Mouse (Mus musculus): Measurements from ENCODE around the gene Il11ra1. TPM values are rescaled to one million over a fixed set of nuclear protein-coding genes. Genes with fewer than 3 reads are reported as not detected.
"Not testable (repeated sequence)": the region's sequence is repeated elsewhere in the genome, so short reads cannot be mapped to it uniquely, and the experiment has no call there.

The Il11ra1 gene
- 10 to 100 TPM in 1 of 3 experiments, 1 to 10 TPM in 2; 4.0 to 13.8 (median 7.7) TPM for polyA plus RNA-seq (2017; shearing (Covaris generic))

DNA sequence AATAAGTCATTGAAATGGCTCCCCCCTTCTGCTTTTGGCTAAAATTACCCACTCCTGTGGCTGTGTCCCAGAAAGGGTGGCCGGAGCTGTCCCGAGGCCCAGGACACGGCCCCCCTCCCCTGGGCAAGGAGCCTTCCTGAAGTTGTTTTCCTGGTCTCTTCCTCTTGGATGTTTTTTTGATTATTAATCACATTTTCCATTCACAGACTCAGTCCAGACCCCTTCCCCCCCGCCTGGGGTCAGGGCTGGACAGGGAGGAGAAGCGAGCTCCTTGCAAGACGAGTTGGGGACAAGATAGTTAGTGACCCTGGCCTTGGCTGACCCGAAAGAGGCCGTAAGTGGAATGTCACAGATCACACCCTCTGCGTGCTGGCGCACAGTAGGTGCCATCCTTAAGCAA, at the start of gene Il11ra1:
Il11ra1 (plus strand) TSS at position 207 of the 400 bp plus-strand sequence.
- ATAC-seq = not testable (repeated sequence)

DNA sequence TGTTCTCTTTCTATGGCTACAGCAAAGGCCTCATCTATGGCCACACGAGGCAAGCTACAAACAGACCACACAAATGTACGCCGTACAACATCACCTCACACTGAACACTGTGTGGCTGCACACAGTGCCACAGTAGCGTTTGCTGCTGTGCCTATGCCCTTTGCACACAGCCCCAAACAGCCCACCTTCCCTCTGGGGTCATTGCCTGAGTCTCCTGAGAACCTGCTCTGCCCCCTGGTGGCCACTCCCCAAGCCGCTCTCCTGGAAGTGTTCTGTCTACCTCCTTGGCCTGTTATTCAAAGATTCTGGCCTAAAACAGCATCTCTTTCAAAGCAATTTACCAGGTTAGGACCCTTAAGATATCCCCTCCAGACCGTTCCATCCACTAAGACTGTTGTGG, 46.5 kb upstream of the Il11ra1 start:
- no peak for ATAC-seq

DNA sequence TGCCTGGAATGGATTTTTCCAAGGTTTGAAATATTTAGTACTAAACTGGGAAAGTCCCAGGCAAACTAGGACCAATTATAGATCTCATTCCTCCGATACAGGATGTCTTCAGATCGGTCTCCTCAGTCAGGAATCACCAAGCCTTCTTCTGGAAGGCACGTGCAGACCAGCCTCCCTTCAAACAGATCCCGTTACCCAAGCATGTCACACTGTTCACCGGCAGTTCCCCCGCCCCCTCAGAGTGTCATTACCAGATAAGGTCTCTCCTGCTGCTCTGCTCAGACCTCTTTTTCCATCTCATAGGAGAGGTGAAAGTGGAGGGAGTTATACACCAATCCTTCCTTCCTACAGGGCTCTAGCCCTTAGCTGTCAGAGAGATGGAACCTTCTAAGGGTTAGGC, 46.1 kb upstream of the Il11ra1 start:
- no peak for ATAC-seq

GRCm38 (mm10) chr4:41654217-41654616, 45.6 kb upstream of the Il11ra1 start:
- ATAC-seq = no peak

DNA sequence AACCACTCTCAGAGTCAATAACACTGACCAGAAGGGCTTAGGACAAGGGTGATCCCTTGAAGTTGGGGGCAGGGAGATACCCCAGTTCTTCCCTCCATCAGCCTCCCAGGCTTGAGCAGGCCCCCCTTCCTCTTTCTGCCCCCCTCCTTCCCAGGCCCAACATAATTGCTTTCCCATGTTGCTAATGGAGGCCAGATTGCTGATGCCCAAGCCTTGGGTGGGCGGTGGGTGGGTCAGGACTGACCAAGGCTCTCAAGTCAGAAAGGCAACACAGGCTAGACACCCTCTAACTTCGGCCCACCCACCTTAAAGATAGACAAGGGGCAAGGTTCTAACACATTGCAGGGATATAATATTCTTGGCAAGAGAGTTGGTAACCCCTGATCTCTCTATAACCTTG, 44.3 kb upstream of the Il11ra1 start:
- no peak for ATAC-seq

DNA sequence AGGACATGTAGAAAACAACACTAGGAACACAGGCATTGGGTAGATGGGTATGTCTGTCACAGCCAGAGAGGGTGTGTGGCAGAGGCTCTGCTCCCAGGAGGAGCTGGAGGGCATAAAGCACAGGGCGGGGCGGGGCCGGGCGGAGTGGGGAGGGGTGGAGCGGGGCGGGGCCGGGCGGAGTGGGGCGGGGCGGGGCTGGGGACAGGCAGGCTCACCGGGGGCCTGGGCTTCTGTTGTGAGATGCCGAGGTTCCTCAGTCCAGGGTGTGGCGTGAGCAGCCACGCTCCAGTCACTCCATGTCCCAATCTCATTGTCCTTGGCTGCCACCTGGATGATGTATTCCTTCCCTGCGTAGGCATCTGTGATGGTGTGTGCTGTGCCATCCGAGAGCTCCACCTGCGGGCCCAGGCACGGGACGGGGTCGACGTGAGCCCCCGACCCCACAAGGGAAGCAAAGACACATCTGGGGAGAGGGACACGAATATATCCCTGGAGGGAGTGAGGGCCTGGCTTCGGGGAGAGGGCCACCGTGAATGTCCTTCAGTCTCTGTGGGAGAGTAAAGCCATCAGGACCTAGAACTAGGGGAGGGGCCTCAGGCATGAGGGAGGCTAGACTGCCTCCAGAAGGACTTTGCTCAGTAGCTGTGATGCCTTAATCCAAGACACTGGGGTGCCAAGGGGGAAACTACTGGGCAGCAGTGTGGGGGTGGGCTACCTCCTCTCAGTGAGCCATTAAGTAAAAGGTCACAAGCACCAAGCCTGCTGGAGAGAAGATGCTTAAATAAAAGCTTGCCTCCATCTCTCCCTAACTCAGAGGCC, 41.0 kb upstream of the Il11ra1 start:
- ATAC-seq = no peak

GRCm38 (mm10) chr4:41659556-41659955, 40.2 kb upstream of the Il11ra1 start:
- no peak for ATAC-seq

GRCm38 (mm10) chr4:41660851-41661430, 38.8 kb upstream of the Il11ra1 start:
- no peak for ATAC-seq

DNA sequence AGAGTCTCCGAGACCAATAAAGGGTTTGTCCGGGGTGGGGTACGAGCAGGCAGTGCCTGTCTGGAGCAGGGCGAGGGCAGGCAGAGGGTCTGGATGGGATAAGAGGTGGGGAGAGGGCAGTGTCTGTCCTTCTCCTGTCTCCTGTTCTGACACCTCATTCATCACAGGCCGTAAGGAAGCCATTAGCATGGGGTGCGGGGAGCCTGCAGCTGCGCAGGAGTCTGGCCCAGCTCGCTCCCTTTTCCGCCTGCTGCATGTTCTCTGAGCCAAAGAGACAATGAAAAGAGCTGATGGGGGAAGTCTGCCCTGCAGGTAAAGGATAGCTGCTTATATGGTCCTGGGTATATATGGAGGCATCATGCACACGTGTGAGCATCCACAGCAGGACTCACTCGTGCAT, 37.1 kb upstream of the Il11ra1 start:
- no peak for ATAC-seq

DNA sequence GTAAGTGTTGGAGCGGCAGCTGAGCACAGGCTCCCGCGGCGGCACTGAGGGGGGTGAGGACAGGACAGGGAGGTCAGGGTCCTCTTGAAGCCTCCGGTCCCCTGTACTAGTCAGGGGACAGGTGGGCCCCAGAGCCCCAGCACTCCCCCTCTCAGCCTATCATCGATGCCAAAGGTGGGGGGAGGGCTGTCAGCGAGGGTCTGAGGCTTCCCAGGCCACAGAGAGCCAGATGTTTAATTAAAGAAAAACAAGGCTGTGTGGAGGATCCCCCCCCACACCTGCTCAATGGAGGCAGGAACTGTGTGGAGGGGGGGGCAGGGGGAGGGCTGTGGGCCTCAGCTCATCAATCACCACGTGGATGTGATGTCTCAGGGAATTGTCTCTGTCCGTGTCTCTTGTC, 36.2 kb upstream of the Il11ra1 start:
- no peak for ATAC-seq

DNA sequence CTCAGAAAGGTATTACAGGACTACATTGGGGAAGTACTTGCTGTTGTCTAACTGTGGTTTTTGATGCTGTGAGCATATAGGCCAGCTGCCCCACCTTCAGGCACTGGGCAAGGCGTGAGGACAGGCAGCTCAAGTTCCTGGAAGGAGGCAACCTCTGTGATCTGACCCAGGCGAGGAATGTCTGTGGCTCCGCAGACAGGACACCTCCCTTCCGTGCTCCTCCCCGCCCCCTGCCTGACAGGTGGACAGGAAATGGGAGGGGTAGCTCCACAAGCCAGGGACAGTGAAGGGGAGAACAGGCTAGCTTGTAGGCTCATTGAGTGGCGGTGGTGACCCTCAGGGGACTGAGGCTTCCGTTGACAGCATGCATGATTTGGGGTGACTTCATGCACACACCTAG, 35.3 kb upstream of the Il11ra1 start:
- no peak for ATAC-seq

- no peak for ATAC-seq
Measured at GRCm38 (mm10) chr4:41665009-41665675, 34.6 kb upstream of the Il11ra1 start.

DNA sequence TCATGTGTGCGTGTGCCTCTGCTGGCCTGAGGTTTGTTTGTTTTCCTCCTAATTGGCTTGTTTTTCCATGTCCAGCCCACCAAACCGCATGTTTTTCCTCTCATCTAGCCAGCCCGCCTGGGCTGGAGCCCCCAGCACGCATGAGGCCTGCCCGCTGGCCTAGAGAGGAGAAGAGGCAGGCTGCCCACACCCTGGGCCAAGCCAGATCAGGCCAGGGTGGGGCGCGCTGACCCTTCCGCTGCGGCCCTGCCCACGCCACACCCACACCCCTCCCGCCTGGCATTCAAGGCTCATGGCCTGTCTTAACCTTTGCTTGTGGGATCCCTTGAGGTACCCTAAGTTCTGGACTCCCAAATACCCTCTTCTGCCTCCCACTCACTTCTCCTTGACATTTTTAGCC, 33.1 kb upstream of the Il11ra1 start:
- ATAC-seq = no peak

DNA sequence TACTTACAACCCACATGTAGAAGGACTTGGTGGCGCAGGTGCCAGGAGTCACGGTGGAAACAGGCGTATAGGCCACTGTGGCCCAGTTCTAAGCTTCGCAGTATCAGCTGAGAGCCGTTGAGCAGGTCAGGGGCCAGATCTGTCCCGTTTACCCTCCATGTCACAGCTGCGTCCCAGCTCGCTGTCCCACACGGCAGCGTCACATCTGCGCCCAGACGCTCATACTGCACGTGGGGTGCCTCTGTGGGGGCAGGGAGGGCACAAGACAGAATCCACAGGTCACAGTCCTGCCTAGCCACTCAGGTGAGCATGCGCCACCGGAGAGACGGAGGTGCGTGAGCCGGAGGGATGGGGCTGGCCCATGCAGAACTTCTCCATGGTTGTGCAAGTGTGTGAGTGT, 29.0 kb upstream of the Il11ra1 start:
- ATAC-seq = no peak

DNA sequence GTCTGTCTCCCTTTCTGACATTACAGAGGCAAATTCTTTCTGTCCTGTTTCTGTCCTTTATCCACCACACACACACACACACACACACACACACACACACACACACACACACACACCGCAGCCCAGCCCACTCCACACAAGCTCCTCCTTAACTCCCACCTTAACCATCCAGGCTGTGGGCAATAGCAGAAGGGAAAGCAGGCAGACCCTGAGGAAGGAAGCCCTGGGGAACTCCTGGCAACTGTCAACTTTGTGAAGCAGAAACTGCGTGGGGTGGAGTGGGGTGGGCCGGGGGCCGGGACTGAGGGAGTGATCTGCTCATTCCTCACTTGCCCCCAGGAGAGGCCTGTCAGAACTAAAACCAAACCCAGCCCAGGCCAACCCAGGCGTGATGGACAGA, 28.3 kb upstream of the Il11ra1 start:
- ATAC-seq = no peak

DNA sequence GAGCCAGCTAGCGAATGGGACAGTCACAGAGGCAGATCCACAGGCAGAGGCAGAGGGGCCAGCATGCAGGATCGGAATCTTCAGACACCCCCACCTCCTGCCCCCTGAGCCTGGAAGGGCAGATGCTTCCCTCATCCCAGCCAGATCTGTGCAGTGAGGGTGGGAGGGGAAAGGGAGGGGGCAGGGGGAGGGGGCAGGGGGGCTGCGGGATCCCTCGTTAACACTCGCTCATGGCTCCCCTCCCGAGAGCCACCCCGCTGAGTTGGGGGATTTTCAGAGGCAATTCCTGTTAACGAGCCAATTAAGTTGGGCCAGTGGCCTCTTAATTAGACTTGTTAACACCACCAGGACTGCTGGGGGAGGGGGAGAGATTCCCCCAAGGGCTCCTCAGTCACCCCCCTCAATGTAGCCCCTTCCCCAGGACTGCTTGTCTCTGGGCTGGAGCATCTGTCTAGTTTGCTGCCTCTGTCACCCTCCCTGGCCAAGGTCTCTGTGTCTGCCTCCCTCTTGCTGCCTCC, 27.8 kb upstream of the Il11ra1 start:
- ATAC-seq = no peak

- ATAC-seq = no peak
Measured at GRCm38 (mm10) chr4:41672522-41672963, 27.2 kb upstream of the Il11ra1 start.

DNA sequence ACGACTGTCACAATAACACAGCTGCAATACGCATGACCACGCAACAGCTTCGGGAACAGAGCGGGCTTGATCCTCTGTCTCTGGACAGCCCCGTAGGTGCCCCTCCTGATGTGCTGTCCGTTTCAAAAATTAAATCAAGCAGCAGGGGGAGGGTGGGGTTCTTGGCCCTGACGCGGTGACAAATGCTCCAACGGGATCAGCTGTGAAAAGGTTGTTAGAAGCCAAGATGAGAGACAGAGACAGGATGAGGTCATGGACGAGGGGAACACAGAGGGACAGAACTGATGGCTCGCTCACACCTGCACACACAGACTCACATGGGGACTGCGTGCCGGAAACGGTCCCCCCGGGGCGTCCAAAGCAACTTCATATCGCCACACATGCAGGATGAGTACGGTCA, 26.6 kb upstream of the Il11ra1 start:
- ATAC-seq = no peak

DNA sequence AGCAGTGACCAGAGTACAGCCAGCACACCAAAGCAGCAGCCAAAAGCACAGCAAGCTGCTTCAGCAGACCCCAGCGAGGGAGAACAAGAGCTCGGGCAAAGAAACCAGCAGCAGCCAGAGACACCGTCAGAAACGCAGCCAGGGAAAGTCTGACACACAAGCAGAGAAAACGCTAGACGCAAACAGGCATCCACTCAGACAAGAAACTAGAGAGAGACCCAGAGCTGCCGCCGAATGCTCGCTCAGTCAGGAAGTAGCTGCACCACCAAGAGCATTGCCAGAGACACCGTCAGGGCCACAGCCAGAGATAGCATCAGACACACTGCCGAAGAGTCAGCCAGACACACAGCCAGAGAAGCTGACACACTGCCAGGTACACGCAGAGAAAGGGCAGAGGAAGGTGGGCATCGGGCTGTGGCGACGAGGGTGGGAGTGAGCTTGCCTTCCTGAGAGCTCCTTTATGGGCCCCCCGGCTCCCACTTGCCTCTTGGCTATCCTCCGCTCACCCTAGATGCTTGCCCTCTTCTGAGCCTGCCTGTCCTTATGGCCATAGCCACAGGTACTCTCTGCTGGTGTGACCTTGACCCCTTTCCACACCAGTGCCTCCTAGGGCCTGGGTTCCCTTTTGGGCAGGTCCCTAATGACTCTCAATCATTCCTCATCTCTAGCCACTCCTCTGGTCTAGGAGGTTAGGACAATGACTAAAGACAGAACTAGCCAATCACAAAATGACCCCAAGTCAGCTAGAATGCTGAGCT, 23.4 kb upstream of the Il11ra1 start:
- ATAC-seq = no peak

DNA sequence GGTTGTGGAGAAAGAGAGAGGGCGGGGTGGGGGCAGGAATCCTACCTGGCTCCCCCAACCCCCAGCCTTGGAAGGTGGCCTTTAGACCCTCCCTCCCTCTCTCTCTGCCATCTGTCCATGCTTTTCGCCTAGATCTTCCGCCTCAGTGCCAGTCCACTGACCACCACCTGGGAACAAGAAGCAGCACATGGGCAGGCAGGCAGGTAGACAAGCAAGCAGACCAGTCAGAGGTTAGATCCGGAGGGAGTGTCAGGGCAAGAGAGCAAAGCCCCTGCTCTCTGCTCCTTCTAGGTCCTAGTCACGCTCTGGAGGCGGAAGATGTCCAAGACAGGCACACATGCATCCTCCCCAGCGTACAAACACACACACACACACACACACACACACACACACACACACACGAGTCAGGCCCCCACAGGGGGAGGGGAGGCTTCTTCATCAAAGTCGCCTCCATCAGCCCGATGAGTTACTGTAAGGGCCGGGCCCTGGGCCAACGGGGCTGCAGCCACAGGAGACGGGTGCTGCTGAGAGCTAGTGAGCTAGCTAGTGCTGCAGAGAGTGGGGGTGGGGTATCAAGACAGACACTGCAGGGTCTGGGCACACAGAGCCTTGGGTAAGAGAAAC, 22.7 kb upstream of the Il11ra1 start:
- no peak for ATAC-seq

DNA sequence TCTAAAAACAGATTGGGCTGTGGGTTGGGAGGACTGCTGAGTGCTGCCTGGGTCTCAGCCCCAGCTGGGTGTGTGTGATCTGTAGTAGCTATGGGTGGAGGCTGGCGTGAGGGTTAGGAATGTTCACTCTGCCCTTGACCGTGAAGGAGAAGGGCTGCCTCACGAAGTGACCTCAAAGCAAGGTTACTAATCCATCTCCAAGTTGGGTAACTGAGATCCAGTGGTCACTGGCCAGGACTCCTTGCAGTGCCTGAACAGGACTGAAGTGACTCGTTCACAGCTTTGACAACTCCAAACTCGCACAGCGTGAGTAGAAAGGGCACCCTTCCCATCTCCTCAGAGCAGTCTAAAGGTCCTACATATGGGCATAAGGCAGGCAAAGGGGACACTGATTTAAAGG, 20.9 kb upstream of the Il11ra1 start:
- ATAC-seq = no peak

GRCm38 (mm10) chr4:41679291-41679690, 20.5 kb upstream of the Il11ra1 start:
- no peak for ATAC-seq
